Mouse (Mus musculus) thymus, adult 2 months (tissue): ENCODE data around the gene Cttn.

Experiments used
- CTCF ChIP-seq: fragments of 200-500 bp; IDR thresholded peaks from 2 replicates; pipeline ENCODE4 v1.5.1; 2012; ENCODE audit warnings: mild to moderate bottlenecking, control low read depth, low read length, moderate library complexity, borderline replicate concordance; ENCODE audit not compliant: control insufficient read depth, poor library complexity, insufficient read depth; ENCODE audit errors: extremely low read depth
- POLR2A ChIP-seq: fragments of 200-500 bp; IDR thresholded peaks from 2 replicates; pipeline ENCODE4 v1.6.1; 2012; ENCODE audit warnings: mild to moderate bottlenecking, low read length, control low read depth, moderate library complexity; ENCODE audit not compliant: control insufficient read depth, poor library complexity, insufficient read depth; ENCODE audit errors: extremely low read depth

GRCm38 (mm10) chr7:144519852-144520251, 49.0 kb upstream of the Cttn start:
- no peak for TF ChIP-seq CTCF
- no peak for TF ChIP-seq POLR2A
